Mouse (Mus musculus): Measurements from ENCODE around the gene Brip1.

The Brip1 gene

GRCm38 (mm10) chr11:86022439-86022838 is 178.6 kb downstream of the Brip1 start:
- peak in 1 of 2 experiments; percentile 1 for DNase-seq (ENCODE audit: low spot score in 2 of 2)

- no peak for DNase-seq (ENCODE audit: low spot score in 2 of 2)
Observed at GRCm38 (mm10) chr11:86020033-86020432, 181.0 kb downstream of the Brip1 start.

GRCm38 (mm10) chr11:86016242-86016641 is 184.8 kb downstream of the Brip1 start:
- DNase-seq (ENCODE audit: low spot score in 2 of 2), result no peak

- DNase-seq (ENCODE audit: low spot score in 2 of 2), result no peak
Observed at GRCm38 (mm10) chr11:86013087-86013486, 187.9 kb downstream of the Brip1 start.

- DNase-seq (ENCODE audit: low spot score in 2 of 2), result no peak
Observed at GRCm38 (mm10) chr11:86010458-86010857, 190.5 kb downstream of the Brip1 start.

- no peak for DNase-seq (ENCODE audit: low spot score in 2 of 2)
Observed at GRCm38 (mm10) chr11:86008211-86008905, 192.6 kb downstream of the Brip1 start.
